Mouse (Mus musculus) brain, embryonic 14.5 days (tissue): ENCODE measurements at regions not wholly inside any gene's neighbourhood (a gene's known extent, or its start where the extent isn't known, plus 50 kb on each side); places are given as distances from the start of the nearest gene placed in this dataset.
A peak's percentile ranks its signal among the peaks of the same experiment; 100 is the strongest.

Source experiments
- CTCF ChIP-seq: fragments of 200-500 bp; IDR thresholded peaks from 2 replicates; pipeline ENCODE4 v1.5.1; 2012; ENCODE audit warnings: inconsistent platforms, mild to moderate bottlenecking, moderate library complexity, borderline replicate concordance; ENCODE audit not compliant: insufficient read depth, insufficient read length; ENCODE audit errors: extremely low read depth
- POLR2A ChIP-seq: fragments of 200-500 bp; IDR thresholded peaks from 2 replicates; pipeline ENCODE4 v1.6.1; 2012; ENCODE audit warnings: mild to moderate bottlenecking, inconsistent platforms, borderline replicate concordance; ENCODE audit not compliant: poor library complexity, insufficient read depth, insufficient read length, severe bottlenecking; ENCODE audit errors: extremely low read depth

DNA sequence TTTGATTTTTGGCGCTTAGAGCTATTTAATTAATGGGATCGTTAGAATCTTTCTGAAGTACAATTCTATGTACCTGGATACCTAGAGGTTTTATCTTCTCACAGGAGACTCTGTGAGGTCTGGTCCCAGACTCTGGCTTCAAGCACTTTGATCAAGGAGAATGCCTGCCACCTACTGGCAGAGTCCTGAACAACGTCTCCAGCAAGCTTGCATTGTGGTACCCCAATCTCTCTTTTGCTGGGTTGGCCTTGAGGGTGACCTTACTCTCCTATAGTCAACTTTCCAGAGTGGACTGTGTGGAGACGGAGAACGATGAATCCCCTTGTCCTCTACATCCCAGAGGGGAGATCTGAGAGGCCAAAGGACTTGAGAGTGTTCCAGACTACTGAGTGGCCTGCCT is 173.5 kb downstream of the Thbs2 start:
- peak; percentile 89 for TF ChIP-seq CTCF
- TF ChIP-seq POLR2A = no peak
